Mouse (Mus musculus) embryonic facial prominence, embryonic 11.5 days (tissue): ENCODE data around the gene Mlh3. TPM values are rescaled to one million over a fixed set of nuclear protein-coding genes. Genes with fewer than 3 reads are reported as not detected.
A peak's percentile ranks its signal among the peaks of the same experiment; 100 is the strongest.

Experiments used
- ATAC-seq: fragments of 200-750 bp; cut with Nextera tagmentation; replicated peaks from 2 replicates; pipeline ENCODE4 v1.8.0; 2017; ENCODE audit warnings: low read depth; ENCODE audit not compliant: insufficient number of reproducible peaks, low FRiP score, low TSS enrichment
- DNase-seq: peaks from one replicate; pipeline ENCODE4 v3.0.0-alpha.2; 2015; ENCODE audit warnings: low spot score
- H3K27ac ChIP-seq: fragments of 300-500 bp; sonication (generic); replicated peaks from 2 replicates; pipeline ENCODE4 v1.5.1; 2014; ENCODE audit warnings: mild to moderate bottlenecking, low read depth, low read length, control low read depth
- H3K27me3 ChIP-seq: fragments of 300-500 bp; sonication (generic); 2 replicates; pipeline ENCODE4 v1.6.1; 2014; ENCODE audit warnings: mild to moderate bottlenecking, low read length, moderate library complexity, mixed read lengths; ENCODE audit not compliant: control insufficient read depth, insufficient read depth
- H3K36me3 ChIP-seq: fragments of 300-500 bp; sonication (generic); replicated peaks from 2 replicates; pipeline ENCODE4 v1.6.1; 2014; ENCODE audit warnings: low read depth, mild to moderate bottlenecking, low read length, moderate library complexity, mixed read lengths; ENCODE audit not compliant: control insufficient read depth, insufficient read depth
- H3K4me1 ChIP-seq: fragments of 300-500 bp; sonication (generic); 2 replicates; pipeline ENCODE4 v1.6.1; 2014; ENCODE audit warnings: low read length, mixed read lengths; ENCODE audit not compliant: control insufficient read depth, insufficient read depth
- H3K4me2 ChIP-seq: fragments of 300-500 bp; sonication (generic); 2 replicates; pipeline ENCODE4 v1.6.1; 2014; ENCODE audit warnings: low read depth, mild to moderate bottlenecking, control low read depth, low read length, moderate library complexity
- H3K4me3 ChIP-seq: fragments of 300-500 bp; sonication (generic); 2 replicates; pipeline ENCODE4 v1.5.1; 2014; ENCODE audit warnings: low read depth, low read length, control low read depth
- H3K9ac ChIP-seq: fragments of 300-500 bp; sonication (generic); replicated peaks from 2 replicates; pipeline ENCODE4 v1.6.1; 2014; ENCODE audit warnings: mild to moderate bottlenecking, control low read depth, low read length
- H3K9me3 ChIP-seq: fragments of 300-500 bp; sonication (generic); replicated peaks from 2 replicates; pipeline ENCODE4 v1.6.1; 2016; ENCODE audit warnings: mild to moderate bottlenecking, low read length, inconsistent platforms, mixed read lengths; ENCODE audit not compliant: control insufficient read depth
- WGBS: fragments of 180-500 bp; shearing (Covaris S2); extraction: QIAGEN DNeasy Blood & Tissue Kit; methylation state at CpG from one replicate; pipeline ENCODE4 v1.1.7; 2014; 5-methylcytosine and 5-hydroxymethylcytosine counted together
- polyA plus RNA-seq: library from polyadenylated mRNA; unstranded; fragments of >200 nt; fragmentation: Nextera tagmentation; extraction: Ambion mirVana; gene quantifications from 2 replicates; pipeline ENCODE4 v1.2.1, GENCODE M21; 2014

The Mlh3 gene
- polyA plus RNA-seq, 1 experiment from 2014 or later = 9.5 TPM

DNA sequence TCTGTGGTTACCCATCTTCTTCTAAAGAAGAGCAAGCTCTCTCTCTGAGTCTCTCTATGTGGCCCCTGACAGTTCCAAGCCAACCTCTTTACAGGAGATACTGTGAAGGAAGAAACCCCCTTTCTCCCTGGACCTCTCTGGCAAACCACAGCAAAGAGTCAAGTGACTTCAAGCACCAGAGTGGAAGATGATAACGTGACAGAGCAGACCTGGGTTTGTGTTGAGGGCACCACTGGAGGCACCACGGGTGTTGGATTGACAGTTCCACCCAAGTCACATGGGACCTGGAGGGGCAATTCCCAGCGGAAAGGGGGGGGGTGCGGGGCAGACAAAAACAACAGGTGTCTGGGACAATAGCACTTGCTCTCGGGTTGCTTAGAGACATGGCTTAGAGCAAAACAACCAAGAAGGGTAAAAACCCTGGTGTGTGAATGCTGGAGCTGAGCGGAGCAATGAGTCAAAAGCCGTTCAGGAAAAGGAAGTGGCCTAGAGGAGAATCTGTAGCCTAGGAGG lies 61.7 kb downstream of the Mlh3 start:
- no peaks in the 10 kb centered on the region for H3K4me1 ChIP-seq
- no peak overlapping the region for H3K4me3 ChIP-seq
- H3K27me3 ChIP-seq = no peaks in the 10 kb centered on the region
- no peak overlapping the region for H3K27ac ChIP-seq
- H3K9me3 ChIP-seq = no peaks in the 10 kb centered on the region
- 27% methylated on average over 7 of the region's 7 CpGs for WGBS
- H3K4me2 ChIP-seq = no peak overlapping the region
- H3K9ac ChIP-seq = no peak overlapping the region
- DNase-seq = no peak
- no peaks in the 10 kb centered on the region for H3K36me3 ChIP-seq
- ATAC-seq = no peak

DNA sequence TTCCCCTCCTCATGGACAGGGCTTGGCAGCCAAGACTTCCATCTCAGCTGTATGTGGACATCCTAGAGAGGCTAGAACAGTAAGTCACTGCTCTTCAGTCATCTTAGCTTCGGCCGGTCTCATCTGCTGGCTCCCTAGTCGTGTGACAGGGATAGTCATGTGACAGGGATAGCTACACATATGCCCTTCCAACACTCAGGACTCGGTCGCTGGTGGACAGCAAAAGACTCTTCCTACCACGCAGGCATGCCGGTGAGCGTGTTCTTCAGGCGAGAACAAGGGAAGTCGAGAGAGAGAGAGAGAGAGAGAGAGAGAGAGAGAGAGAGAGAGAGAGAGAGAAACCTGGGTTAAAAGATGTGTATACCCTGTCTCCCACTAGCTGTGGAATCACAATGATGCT lies 65.0 kb downstream of the Mlh3 start:
- Histone ChIP-seq H3K9ac (no peak overlapping the region), H3K36me3 (no peaks in the 10 kb centered on the region), H3K4me3 (no peak overlapping the region), H3K27ac (no peak overlapping the region), H3K4me2 (no peak overlapping the region), H3K27me3 (no peaks in the 10 kb centered on the region), H3K4me1 (peaks cover 9% of the 10 kb centered on the region), H3K9me3 (no peaks in the 10 kb centered on the region)
- 90% methylated on average over 10 of the region's 10 CpGs for WGBS
- no peak for DNase-seq
- ATAC-seq = no peak

DNA sequence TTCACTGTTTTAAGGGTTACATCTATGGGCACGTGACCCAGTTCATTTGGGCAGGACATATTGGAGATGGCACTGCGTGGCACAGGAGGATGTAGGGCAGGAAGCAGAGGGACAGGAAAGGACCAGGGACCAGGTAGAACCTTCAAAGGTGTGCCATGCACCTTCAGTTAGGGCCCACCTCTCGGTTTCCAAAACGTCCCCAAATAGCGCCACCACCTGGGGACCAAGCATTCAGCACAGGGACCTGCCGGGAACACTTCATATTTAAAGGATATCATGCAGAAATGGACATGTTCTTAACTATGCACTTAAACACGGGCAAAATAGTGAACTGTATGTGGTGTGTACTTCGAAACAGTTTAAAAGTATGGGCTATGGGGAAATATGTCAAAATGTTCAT lies 66.3 kb downstream of the Mlh3 start:
- H3K9ac ChIP-seq = no peak overlapping the region
- H3K4me2 ChIP-seq = no peak overlapping the region
- no peaks in the 10 kb centered on the region for H3K27me3 ChIP-seq
- no peak overlapping the region for H3K4me3 ChIP-seq
- H3K9me3 ChIP-seq = no peaks in the 10 kb centered on the region
- no peaks in the 10 kb centered on the region for H3K36me3 ChIP-seq
- ATAC-seq (no peak), DNase-seq (no peak)
- no peak overlapping the region for H3K27ac ChIP-seq
- WGBS = 62% methylated on average over 8 of the region's 8 CpGs
- peaks cover 9% of the 10 kb centered on the region for H3K4me1 ChIP-seq

DNA sequence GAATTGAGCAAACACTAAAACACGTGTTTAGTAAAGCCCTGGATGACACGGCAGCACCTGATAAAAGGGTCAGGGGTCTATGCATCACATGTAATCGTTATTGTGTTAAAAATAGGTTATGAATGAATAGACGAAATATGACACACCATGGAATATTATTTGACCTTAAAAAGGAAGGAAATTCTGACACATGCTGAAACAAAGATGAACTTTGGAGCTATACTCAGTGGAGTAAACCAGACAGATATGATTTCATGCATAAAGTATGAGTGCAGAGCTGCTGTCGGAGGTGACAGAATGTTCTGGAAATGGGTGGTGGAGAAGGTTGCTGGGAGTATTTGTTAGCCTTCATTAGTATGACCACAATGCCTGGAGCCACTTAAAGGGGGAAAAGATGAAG lies 66.7 kb downstream of the Mlh3 start:
- DNase-seq (no peak), ATAC-seq (no peak)
- WGBS = 85% methylated on average over 5 of the region's 5 CpGs
- peaks cover 9% of the 10 kb centered on the region for H3K4me1 ChIP-seq
- H3K9ac ChIP-seq = no peak overlapping the region
- H3K36me3 ChIP-seq = no peaks in the 10 kb centered on the region
- no peak overlapping the region for H3K27ac ChIP-seq
- no peaks in the 10 kb centered on the region for H3K9me3 ChIP-seq
- H3K4me3 ChIP-seq = no peak overlapping the region
- H3K4me2 ChIP-seq = no peak overlapping the region
- no peaks in the 10 kb centered on the region for H3K27me3 ChIP-seq

DNA sequence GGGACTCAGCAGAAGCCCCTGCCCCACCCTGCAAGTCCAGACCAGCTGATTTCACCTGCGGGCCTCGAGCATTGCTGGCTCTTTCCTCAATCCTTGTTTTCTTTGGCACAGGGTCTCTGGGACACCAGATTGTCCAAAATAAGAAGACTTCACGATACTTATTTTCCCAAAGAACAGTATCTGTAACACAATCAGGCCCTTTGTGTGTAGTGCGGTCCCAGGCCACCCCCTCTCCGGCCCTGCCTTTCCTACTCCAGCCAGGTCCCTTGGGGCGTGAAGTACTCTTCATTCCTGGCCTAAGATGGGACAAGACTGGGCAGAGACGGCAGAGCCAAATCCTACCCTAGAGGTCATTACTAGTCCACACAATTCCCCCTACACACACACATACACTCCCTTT lies 68.2 kb downstream of the Mlh3 start:
- H3K4me1 ChIP-seq = peaks cover 9% of the 10 kb centered on the region
- WGBS = 72% methylated on average over 7 of the region's 7 CpGs
- no peaks in the 10 kb centered on the region for H3K27me3 ChIP-seq
- H3K4me3 ChIP-seq = no peak overlapping the region
- H3K36me3 ChIP-seq = no peaks in the 10 kb centered on the region
- H3K27ac ChIP-seq = no peak overlapping the region
- H3K9ac ChIP-seq = no peak overlapping the region
- ATAC-seq (no peak), DNase-seq (no peak)
- H3K9me3 ChIP-seq = no peaks in the 10 kb centered on the region
- H3K4me2 ChIP-seq = no peak overlapping the region

DNA sequence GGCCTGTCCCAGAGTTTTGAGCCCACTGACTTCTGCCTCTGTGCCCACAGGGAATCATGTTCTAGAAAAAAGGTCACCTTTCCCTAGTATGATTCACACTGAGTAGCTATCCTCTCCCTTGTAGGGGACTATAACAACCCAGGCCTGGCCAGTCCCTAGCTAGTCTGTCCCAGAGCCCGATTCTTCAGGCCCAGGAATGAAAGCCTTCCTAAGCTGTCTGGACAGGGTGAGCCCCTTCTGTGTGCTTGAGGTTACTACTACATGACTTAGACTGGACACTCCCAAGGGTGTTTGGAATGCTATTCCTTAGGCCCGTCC lies 68.6 kb downstream of the Mlh3 start:
- H3K4me1 ChIP-seq = peaks cover 9% of the 10 kb centered on the region
- H3K4me3 ChIP-seq = no peak overlapping the region
- DNase-seq (no peak), ATAC-seq (no peak)
- no peak overlapping the region for H3K27ac ChIP-seq
- no peaks in the 10 kb centered on the region for H3K36me3 ChIP-seq
- WGBS = 51% methylated on average over 2 of the region's 2 CpGs
- no peaks in the 10 kb centered on the region for H3K27me3 ChIP-seq
- H3K4me2 ChIP-seq = no peak overlapping the region
- H3K9me3 ChIP-seq = no peaks in the 10 kb centered on the region
- no peak overlapping the region for H3K9ac ChIP-seq

DNA sequence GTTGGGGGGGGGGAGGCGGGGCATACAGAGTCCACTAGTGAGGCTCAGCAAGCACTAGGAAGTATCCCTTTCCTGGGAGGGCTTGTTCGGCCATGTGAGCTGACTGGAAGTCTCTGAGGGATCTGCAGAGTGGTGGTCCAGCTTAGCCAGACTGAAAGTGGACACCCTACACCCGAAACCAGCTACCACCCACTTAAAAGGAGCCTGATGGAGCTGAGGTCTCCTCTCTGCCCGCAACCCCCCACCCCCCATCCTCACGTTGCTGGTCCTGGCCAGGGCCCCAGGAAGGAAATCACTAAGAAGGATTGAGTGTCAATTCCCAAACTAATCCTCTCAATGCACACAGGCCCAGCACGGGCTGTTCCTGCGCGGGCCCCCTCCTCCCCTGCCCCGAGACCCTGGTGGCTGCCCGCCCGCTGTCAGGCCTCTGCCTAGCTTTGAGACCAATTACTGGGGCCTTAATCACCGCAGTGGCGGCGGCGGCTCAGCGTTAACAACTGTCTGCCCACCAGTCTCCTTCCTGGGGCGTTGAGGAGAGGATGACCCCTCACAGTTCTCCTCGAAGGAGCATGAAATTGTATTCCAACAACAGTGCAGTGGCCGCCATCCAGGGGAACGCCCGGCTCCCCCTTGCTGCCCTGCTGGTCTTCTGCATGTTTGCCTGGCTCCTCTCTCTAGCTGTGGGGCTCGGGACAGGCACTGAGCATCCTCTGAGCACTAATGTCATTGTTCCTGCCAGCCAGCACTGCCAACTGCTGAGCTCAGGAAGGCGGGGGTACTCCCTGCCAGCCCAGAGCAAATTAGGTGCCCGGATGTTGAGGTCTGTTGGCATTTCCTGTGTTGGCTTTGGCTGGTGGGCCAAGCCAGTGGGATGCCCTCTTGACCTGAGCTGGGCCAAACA lies 69.2 kb downstream of the Mlh3 start:
- ATAC-seq (peak; percentile 57), DNase-seq (peak; percentile 66)
- 11% methylated on average over 24 of the region's 24 CpGs for WGBS
- no peaks in the 10 kb centered on the region for H3K9me3 ChIP-seq
- peaks cover 11% of the 10 kb centered on the region for H3K4me1 ChIP-seq
- H3K27ac ChIP-seq = 0 out of 2 replicates have a peak overlapping the region, but pooled peaks have one; percentile 47
- no peaks in the 10 kb centered on the region for H3K36me3 ChIP-seq
- H3K4me3 ChIP-seq = no peak overlapping the region
- peak overlapping the region; percentile 15; the same call in 1 of the 2 replicates for H3K9ac ChIP-seq
- no peaks in the 10 kb centered on the region for H3K27me3 ChIP-seq
- H3K4me2 ChIP-seq = peak overlapping the region; percentile 29; the same call in 1 of the 2 replicates

DNA sequence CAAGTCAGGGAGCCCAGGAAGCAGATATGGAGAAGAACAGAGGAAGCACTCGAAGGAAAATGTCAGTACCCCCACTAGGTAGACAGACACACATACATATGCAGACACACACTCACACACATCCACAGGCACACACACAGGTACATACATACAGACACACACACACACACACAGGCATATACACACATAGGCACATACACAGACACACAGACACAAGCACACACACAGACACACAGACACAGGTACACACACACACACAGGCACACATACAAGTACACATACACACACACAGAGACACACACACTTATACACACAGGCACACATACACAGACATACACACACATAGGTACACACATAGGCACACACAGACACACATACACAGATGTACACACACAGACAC lies 70.4 kb downstream of the Mlh3 start:
- Histone ChIP-seq H3K4me2 (no peak overlapping the region), H3K9me3 (no peaks in the 10 kb centered on the region), H3K36me3 (no peaks in the 10 kb centered on the region), H3K4me3 (no peak overlapping the region), H3K4me1 (peaks cover 11% of the 10 kb centered on the region), H3K27me3 (no peaks in the 10 kb centered on the region), H3K9ac (no peak overlapping the region), H3K27ac (no peak overlapping the region)
- DNase-seq (no peak), ATAC-seq (no peak)
- WGBS = 80% methylated on average over 1 of the region's 1 CpGs
